Mouse (Mus musculus) small intestine, adult 2 months (tissue): ENCODE measurements around the gene Wnt6. TPM values are rescaled to one million over a fixed set of nuclear protein-coding genes. Genes with fewer than 3 reads are reported as not detected.

Experiments
- H3K27ac ChIP-seq: fragments of 200-500 bp; 2 replicates; pipeline ENCODE4 v1.5.1; 2012; ENCODE audit warnings: low read depth, low read length, control low read depth, inconsistent platforms; ENCODE audit not compliant: insufficient read depth
- H3K27me3 ChIP-seq: fragments of 200-500 bp; 2 replicates; pipeline ENCODE4 v1.6.1; 2012; ENCODE audit warnings: mild to moderate bottlenecking, moderate library complexity, low read length, inconsistent platforms; ENCODE audit not compliant: control insufficient read depth, insufficient read depth
- H3K36me3 ChIP-seq: fragments of 200-500 bp; 2 replicates; pipeline ENCODE4 v1.6.1; 2012; ENCODE audit warnings: mild to moderate bottlenecking, low read length, control low read depth, inconsistent platforms; ENCODE audit not compliant: control insufficient read depth, insufficient read depth
- H3K4me1 ChIP-seq: fragments of 200-500 bp; 2 replicates; pipeline ENCODE4 v1.6.1; 2012; ENCODE audit warnings: low read length, inconsistent platforms, mixed read lengths; ENCODE audit not compliant: control insufficient read depth, insufficient read depth, insufficient read length
- H3K4me3 ChIP-seq: fragments of 200-500 bp; 2 replicates; pipeline ENCODE4 v1.5.1; 2012; ENCODE audit warnings: low read depth, mild to moderate bottlenecking, control low read depth, inconsistent platforms, low read length, moderate library complexity
- CTCF ChIP-seq: fragments of 200-500 bp; IDR thresholded peaks from 2 replicates; pipeline ENCODE4 v1.5.1; 2012; ENCODE audit warnings: low read depth, mild to moderate bottlenecking, control low read depth, inconsistent platforms, low read length, moderate library complexity, mixed read lengths; ENCODE audit not compliant: insufficient replicate concordance, insufficient read length; ENCODE audit errors: extremely low read depth
- POLR2A ChIP-seq: fragments of 200-500 bp; IDR thresholded peaks from 2 replicates; pipeline ENCODE4 v1.6.1; 2012; ENCODE audit warnings: low read depth, mild to moderate bottlenecking, control low read depth, inconsistent platforms, low read length, moderate library complexity
- WGBS: fragments of 180-500 bp; shearing (Covaris S2); methylation state at CpG from one replicate; pipeline ENCODE4 v1.1.7; 2018; 5-methylcytosine and 5-hydroxymethylcytosine counted together
- polyA plus RNA-seq: library from polyadenylated mRNA; depleted of rRNA; stranded (reverse); fragments of >200 nt; gene quantifications from 2 replicates; pipeline ENCODE4 v1.2.3, GENCODE M21; 2012

The Wnt6 gene
- polyA plus RNA-seq, 1 experiment = 6.0 TPM

DNA sequence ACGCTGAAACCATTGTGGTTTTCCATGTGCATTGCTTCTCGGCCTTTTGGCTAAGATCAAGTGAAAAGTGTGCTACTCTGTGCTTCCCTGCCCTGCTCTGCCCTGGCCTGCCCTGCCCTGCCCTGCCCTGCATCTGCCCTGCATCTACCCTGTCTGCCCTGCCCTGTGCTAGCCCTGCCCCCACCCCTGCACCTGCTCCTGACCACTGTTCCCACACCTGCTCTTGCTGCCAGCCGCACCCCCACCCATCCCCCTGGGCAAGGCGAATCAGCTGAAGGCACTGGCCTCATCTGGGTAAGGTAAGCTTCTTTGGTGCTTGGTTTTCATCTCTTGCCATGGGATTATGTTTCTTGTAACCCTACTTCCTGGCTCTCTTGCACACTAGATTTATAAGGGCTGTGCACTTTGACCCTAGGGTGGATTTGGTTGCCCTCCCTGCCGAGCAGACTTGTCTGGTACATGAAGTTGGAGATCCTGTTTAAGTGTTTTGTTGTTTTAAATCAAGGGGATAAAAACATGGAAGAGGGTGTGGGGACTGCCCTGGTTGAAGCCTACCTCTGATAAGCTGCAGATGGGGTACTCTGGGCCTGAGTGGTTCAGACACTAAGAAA, 17.4 kb upstream of the Wnt6 start:
- peak overlapping the region; percentile 83 for H3K27ac ChIP-seq
- no peaks in the 10 kb centered on the region for H3K36me3 ChIP-seq
- no peak for TF ChIP-seq CTCF
- TF ChIP-seq POLR2A = no peak
- WGBS = 22% methylated on average over 5 of the region's 5 CpGs
- peaks cover 28% of the 10 kb centered on the region for H3K4me1 ChIP-seq
- H3K27me3 ChIP-seq = no peaks in the 10 kb centered on the region
- H3K4me3 ChIP-seq = no peak overlapping the region

GRCm38 (mm10) chr1:74759773-74760172, 11.9 kb upstream of the Wnt6 start:
- 31% methylated on average over 4 of the region's 4 CpGs for WGBS
- Histone ChIP-seq H3K27ac (no peak overlapping the region), H3K4me3 (no peak overlapping the region), H3K36me3 (no peaks in the 10 kb centered on the region), H3K27me3 (no peaks in the 10 kb centered on the region), H3K4me1 (peaks cover 2% of the 10 kb centered on the region; the same call in 1 of the 2 replicates)
- TF ChIP-seq POLR2A = no peak
- peak; percentile 61; the same call in 1 of the 2 replicates for TF ChIP-seq CTCF

DNA sequence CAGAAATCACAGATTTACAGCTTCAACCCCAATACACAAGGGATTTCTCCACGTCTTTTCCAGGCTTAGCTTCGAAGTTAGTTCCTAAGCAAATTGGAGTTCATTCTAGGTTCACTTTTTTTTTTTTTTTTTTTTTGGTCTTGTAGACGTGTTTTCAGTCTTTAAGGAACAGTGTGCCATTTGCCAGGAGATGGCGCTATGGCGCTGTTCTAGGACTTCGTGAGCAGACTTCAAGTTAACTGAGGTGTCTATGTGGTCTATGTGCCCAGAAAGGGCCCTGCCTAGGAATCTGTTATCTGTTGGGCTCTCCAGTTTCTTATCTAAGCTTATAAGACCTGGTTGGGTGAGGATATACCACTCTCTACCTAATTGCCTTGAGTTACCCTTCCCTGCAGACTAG, 8.6 kb upstream of the Wnt6 start:
- Histone ChIP-seq H3K27ac (no peak overlapping the region), H3K4me3 (no peak overlapping the region), H3K4me1 (no peaks in the 10 kb centered on the region), H3K36me3 (no peaks in the 10 kb centered on the region), H3K27me3 (0 out of 2 replicates have a peak, but pooled peaks cover 2% of the 10 kb centered on the region)
- TF ChIP-seq POLR2A (no peak), CTCF (peak; percentile 39; the same call in 1 of the 2 replicates)
- WGBS = 2% methylated on average over 6 of the region's 6 CpGs

DNA sequence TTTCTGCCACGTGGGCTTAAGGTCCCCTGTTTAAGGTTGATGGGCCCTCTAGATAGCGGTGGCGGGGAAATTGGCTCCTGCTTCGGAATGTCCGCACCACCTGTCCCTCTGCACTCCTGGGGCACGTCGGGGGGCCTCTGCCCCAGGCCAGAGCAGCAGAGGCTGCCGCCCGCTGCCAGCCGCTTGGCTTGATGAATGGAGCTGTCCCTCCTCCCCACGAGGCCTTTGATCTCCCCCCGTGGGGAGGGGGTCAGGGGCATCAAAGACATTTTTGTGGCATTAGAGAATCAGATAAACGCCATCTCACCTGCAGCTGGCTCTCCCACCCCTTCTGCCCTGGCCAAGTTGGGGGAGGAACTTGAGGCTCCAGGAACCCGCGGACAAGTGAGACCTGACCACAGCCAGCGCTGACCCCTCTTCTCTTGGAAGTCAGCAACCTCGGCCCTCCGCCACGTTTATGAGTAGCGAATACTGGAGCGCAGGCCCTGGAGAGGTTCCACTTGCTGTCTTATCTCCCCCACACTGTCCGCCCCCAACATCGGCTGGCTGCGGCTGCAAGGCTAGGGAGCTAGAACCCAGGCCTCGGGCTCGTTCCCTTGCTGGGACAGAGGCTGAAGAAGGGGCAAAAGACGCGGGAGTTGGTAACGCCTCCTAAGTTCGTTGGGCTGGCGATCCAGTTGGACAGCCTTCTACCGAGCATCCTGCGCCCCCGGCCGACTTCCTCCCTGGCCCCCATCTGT, 795 bp upstream of the Wnt6 start:
- no peak overlapping the region for H3K4me3 ChIP-seq

GRCm38 (mm10) chr1:74771467-74771844, 236 bp upstream of the Wnt6 start:
- TF ChIP-seq CTCF (no peak), POLR2A (no peak)
- Histone ChIP-seq H3K4me1 (peaks cover 5% of the 10 kb centered on the region), H3K27ac (no peak overlapping the region), H3K36me3 (no peaks in the 10 kb centered on the region), H3K4me3 (peak overlapping the region; percentile 38; the same call in 1 of the 2 replicates), H3K27me3 (peaks cover 43% of the 10 kb centered on the region)
- 2% methylated on average over 19 of the region's 26 CpGs for WGBS

More for the DNA sequence above, 795 bp upstream of the Wnt6 start:
- Histone ChIP-seq H3K36me3 (no peaks in the 10 kb centered on the region), H3K27me3 (peaks cover 40% of the 10 kb centered on the region), H3K27ac (no peak overlapping the region), H3K4me1 (peaks cover 5% of the 10 kb centered on the region)
- TF ChIP-seq POLR2A = no peak
- no peak for TF ChIP-seq CTCF
- 7% methylated on average over 35 of the region's 35 CpGs for WGBS

DNA sequence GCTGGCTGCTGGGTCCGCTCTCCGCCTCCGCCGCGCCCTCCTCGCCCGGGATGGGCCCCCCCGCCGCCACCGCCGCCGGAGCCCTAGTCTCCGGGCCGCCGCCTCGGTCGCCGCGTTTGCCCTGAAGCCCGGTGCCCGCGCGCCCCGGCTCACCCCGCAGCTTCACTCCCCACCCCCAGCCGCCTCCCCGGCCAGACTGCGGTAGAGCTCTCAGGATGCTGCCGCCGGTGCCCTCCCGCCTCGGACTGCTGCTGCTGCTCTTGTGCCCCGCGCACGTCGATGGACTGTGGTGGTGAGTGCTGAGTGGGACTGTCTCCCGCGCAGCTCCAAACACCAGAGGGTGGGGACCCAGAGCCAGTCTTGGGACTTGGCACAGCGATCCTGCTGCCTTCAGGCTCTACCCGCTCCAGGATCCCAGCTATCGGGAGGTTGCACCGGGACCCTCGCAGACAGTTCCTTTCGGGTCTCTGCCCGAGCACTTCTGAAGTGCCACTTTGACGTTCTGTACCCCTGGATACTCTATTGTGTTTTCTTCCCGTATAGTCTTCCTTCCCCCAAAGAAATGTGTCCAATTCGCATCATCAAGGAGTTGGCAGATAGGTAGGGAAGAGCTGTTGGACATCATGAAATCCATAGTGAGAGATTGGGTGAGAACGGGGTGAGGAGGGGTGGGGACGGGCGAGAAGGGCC, 384 bp downstream of the Wnt6 start:
- Histone ChIP-seq H3K27me3 (peaks cover 43% of the 10 kb centered on the region), H3K27ac (no peak overlapping the region), H3K4me3 (peak overlapping the region; percentile 40), H3K4me1 (peaks cover 5% of the 10 kb centered on the region), H3K36me3 (no peaks in the 10 kb centered on the region)
- 2% methylated on average over 43 of the region's 51 CpGs for WGBS
- TF ChIP-seq CTCF (no peak), POLR2A (no peak)

DNA sequence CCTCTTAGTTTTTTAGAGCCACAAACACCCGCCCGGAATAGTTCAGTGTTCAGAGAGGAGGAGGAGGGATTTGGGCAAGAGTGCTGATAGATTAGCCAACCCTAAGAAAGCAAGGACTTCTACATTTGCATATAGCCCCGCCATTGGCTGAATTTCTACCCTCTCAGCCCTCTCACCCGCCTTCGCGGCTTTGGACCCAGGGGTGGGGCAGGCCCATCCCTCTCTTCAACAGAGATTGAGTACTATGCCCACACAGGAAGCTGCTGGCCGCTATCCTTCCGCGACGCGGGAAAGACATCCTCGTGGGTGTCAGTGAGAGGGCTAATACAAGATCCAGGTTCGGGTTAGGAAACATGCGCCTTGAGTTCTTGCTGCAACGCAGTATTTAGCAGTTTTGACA, 1.4 kb downstream of the Wnt6 start:
- H3K27me3 ChIP-seq = peaks cover 43% of the 10 kb centered on the region
- WGBS = under 1% methylated on average over 15 of the region's 15 CpGs
- no peaks in the 10 kb centered on the region for H3K36me3 ChIP-seq
- TF ChIP-seq POLR2A (no peak), CTCF (no peak)
- H3K4me1 ChIP-seq = peaks cover 5% of the 10 kb centered on the region
- peak overlapping the region; percentile 23; the same call in 1 of the 2 replicates for H3K4me3 ChIP-seq
- no peak overlapping the region for H3K27ac ChIP-seq
